Mouse (Mus musculus): ENCODE measurements around the gene Vwa5b1.

DNA sequence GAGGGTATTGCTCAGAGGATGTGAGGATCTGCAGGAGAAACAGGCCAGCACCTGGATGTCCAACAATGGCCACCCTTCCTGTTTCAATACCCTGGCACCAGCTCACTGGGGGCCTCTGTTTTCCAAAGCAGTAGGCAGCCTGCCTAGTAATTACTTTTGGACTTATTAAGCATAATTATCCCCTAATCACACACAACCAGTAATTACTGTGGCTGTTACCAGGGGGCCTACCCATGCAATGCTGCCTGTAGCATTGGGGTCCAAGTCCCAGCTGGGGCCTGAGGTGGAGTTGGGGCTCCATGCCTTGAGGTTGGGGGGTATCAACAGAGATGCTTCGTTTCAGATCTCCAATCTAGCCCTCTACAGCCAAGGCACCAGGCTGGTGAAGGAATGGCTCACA is 82.6 kb downstream of the Vwa5b1 start:
- TF ChIP-seq CTCF (IDR thresholded peaks at IDR 0.05 in 2 of 3, conservative IDR thresholded peaks at IDR 0.05 in 1 of 3; ENCODE audit: control insufficient read depth in 1 of 3, insufficient read depth in 1 of 3, low read depth in 2 of 3, low read length in 3 of 3, poor library complexity in 1 of 3, severe bottlenecking in 1 of 3) (no peak), TCF12 (IDR thresholded peaks at IDR 0.05; ENCODE audit: low read depth, low read length) (no peak), NRF1 (IDR thresholded peaks at IDR 0.05; ENCODE audit: insufficient read depth, low read depth, low read length, poor library complexity, severe bottlenecking) (no peak), CHD2 (IDR thresholded peaks at IDR 0.05; ENCODE audit: low read length) (no peak), MEF2A (IDR thresholded peaks at IDR 0.05; ENCODE audit: extremely low read depth, insufficient replicate concordance, low read depth, low read length, poor library complexity, severe bottlenecking) (no peak), POLR2AphosphoS2 (IDR thresholded peaks at IDR 0.05; ENCODE audit: low read length) (no peak), RAD21 (IDR thresholded peaks at IDR 0.05; ENCODE audit: low read depth, low read length) (no peak), UBTF (IDR thresholded peaks at IDR 0.05; ENCODE audit: borderline replicate concordance, insufficient read depth, low read depth, low read length) (no peak), E2F4 (IDR thresholded peaks at IDR 0.05; ENCODE audit: borderline replicate concordance, low read depth, low read length) (no peak), USF1 (IDR thresholded peaks at IDR 0.05; ENCODE audit: low read depth, low read length) (no peak), ZNF384 (IDR thresholded peaks at IDR 0.05; ENCODE audit: low read depth, low read length) (no peak), POLR2A (IDR thresholded peaks at IDR 0.05; ENCODE audit: control insufficient read depth in 1 of 2, insufficient read depth in 1 of 2, low read depth in 1 of 2, low read length in 2 of 2, poor library complexity in 1 of 2) (no peak), BHLHE40 (IDR thresholded peaks at IDR 0.05; ENCODE audit: borderline replicate concordance, low read depth, low read length) (no peak), EP300 (IDR thresholded peaks at IDR 0.05; ENCODE audit: low read depth in 1 of 2, low read length in 2 of 2) (no peak)

Measured in MEL (cell line).